Mouse (Mus musculus) liver, adult 2 months (tissue): ENCODE results near the gene Rnf126. TPM values are rescaled to one million over a fixed set of nuclear protein-coding genes. Genes with fewer than 3 reads are reported as not detected.
A peak's percentile ranks its signal among the peaks of the same experiment; 100 is the strongest.

Experiments used
- DNase-seq: peaks from one replicate; pipeline ENCODE4 v3.0.0-alpha.2; 2011; ENCODE audit warnings: low read depth, low spot score; ENCODE audit errors: extremely low read depth
- H3K27ac ChIP-seq: fragments of 200-500 bp; replicated peaks from 2 replicates; pipeline ENCODE4 v1.5.1; 2012; ENCODE audit warnings: low read depth, mild to moderate bottlenecking, control low read depth, inconsistent platforms, low read length; ENCODE audit not compliant: insufficient read depth
- H3K27me3 ChIP-seq: fragments of 200-500 bp; 2 replicates; pipeline ENCODE4 v1.6.1; 2012; ENCODE audit warnings: mild to moderate bottlenecking, moderate library complexity, low read length, inconsistent platforms; ENCODE audit not compliant: control insufficient read depth, insufficient read depth
- H3K36me3 ChIP-seq: fragments of 200-500 bp; 2 replicates; pipeline ENCODE4 v1.6.1; 2012; ENCODE audit warnings: low read length, inconsistent platforms; ENCODE audit not compliant: control insufficient read depth, insufficient read depth
- H3K4me1 ChIP-seq: fragments of 200-500 bp; 2 replicates; pipeline ENCODE4 v1.6.1; 2011; ENCODE audit warnings: low read length; ENCODE audit not compliant: control insufficient read depth, insufficient read depth
- H3K4me3 ChIP-seq: fragments of 200-500 bp; 2 replicates; pipeline ENCODE4 v1.5.1; 2011; ENCODE audit warnings: low read depth, mild to moderate bottlenecking, control low read depth, low read length, moderate library complexity; ENCODE audit not compliant: insufficient read depth
- H3K79me2 ChIP-seq: fragments of 200-500 bp; 2 replicates; pipeline ENCODE4 v1.6.1; 2012; ENCODE audit warnings: inconsistent platforms, mild to moderate bottlenecking, low read length, moderate library complexity; ENCODE audit not compliant: control insufficient read depth, insufficient read depth
- H3K9ac ChIP-seq: fragments of 200-500 bp; 2 replicates; pipeline ENCODE4 v1.6.1; 2012; ENCODE audit warnings: low read depth, mild to moderate bottlenecking, control low read depth, inconsistent platforms, low read length
- CTCF ChIP-seq: fragments of 200-500 bp; IDR thresholded peaks from 2 replicates; pipeline ENCODE4 v1.5.1; 2011; ENCODE audit warnings: low read depth, low read length, control low read depth
- POLR2A ChIP-seq: fragments of 200-500 bp; IDR thresholded peaks from 2 replicates; pipeline ENCODE4 v1.6.1; 2011; ENCODE audit warnings: low read length, control low read depth; ENCODE audit not compliant: insufficient read depth; ENCODE audit errors: extremely low read depth
- WGBS: fragments of 180-500 bp; shearing (Covaris S2); methylation state at CpG from one replicate; pipeline ENCODE4 v1.1.7; 2018; 5-methylcytosine and 5-hydroxymethylcytosine counted together
- polyA plus RNA-seq: library from polyadenylated mRNA; depleted of rRNA; stranded (reverse); fragments of >200 nt; gene quantifications from 2 replicates; pipeline ENCODE4 v1.2.3, GENCODE M21; 2012
- total RNA-seq: library from RNA; depleted of rRNA; stranded (reverse); fragments of >200 nt; gene quantifications from 2 replicates; pipeline ENCODE4 v1.2.3, GENCODE M21; 2014

Rnf126 gene
- total and polyA plus RNA-seq, 2 experiments = 7.6 to 70.6 TPM

DNA sequence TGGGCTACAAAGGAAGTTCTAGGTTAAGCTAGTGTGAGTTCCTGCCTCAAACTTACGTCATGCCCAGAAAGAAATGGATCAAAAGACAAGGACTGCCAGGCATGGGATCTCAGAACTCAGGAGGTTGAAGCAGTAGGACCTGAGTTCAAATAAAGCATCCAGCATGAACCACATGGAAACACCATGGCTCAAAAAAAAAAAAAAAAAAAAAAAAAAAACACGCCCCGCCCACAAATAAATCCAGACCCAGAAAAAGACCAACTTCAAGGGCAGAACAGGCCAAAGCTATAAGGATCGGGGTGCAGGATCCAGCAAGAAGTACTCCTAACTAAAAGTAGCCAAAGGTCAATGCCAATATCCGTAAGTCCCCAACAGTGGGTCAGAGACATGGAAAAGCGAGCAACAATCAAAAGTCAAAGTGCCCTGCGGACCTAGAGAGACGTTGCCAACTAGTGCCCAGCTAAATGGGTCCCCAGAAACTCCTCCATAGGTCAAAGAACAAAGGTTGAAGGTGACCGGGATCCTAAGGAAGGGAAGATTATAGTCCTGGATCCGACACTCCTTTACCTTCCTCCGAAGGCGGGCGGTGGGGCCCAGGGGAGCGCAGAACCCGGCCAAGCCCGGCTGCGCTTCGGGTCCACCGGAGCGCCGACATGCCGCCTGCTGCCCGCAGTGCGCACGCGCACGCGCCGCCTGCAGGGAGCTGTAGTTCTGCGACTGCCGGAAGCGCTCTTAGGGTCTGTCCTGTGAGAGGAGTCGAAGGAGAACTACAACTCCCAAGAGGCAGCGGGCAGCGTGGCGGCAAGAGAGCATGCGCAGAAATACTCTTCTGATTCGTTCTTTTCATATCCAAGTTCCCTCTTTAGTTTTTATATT lies 20.6 kb downstream of the Rnf126 start, which contains the start of gene Polrmt:
Gene Polrmt (minus strand): TSS at position 684 of the 876 bp plus-strand sequence.
- 1% methylated on average over 38 of the region's 38 CpGs for WGBS
- Histone ChIP-seq H3K27me3 (no peaks in the 10 kb centered on the region), H3K9ac (peak within 1 kb of the TSS; percentile 82), H3K27ac (peak within 1 kb of the TSS; percentile 77), H3K4me1 (peaks cover 5% of the 10 kb centered on the region), H3K79me2 (no peaks in the 10 kb centered on the region), H3K36me3 (peaks cover 7% of the 10 kb centered on the region; the same call in 1 of the 2 replicates), H3K4me3 (peak within 1 kb of the TSS; percentile 75)
- peak; percentile 94 for DNase-seq
- peak; percentile 41 for TF ChIP-seq CTCF
- peak; percentile 65; the same call in 1 of the 2 replicates for TF ChIP-seq POLR2A

DNA sequence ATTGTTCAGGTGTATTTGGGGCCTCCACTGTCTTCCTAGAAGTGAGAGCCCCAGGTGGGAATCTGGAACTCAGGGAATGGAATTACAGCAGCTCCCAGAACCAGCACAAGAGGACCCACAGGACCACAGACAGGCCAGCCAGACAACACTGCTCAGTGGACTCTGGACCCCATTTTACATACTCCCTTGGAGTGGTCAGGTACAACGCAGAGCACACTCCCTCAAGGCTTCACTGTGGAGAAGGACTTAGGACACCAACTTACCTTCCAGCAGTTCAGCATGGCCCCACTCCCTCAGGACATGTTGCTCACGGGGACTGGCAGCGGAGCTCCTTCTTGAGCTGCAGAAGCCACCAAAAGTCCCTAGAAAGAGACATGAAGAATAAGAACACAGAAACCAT lies 21.3 kb downstream of the Rnf126 start:
- no peak overlapping the region for H3K27ac ChIP-seq
- WGBS = 87% methylated on average over 3 of the region's 3 CpGs
- no peaks in the 10 kb centered on the region for H3K27me3 ChIP-seq
- H3K4me1 ChIP-seq = peaks cover 5% of the 10 kb centered on the region
- H3K36me3 ChIP-seq = peaks cover 7% of the 10 kb centered on the region; the same call in 1 of the 2 replicates
- H3K9ac ChIP-seq = no peak overlapping the region
- no peak for DNase-seq
- H3K4me3 ChIP-seq = no peak overlapping the region
- TF ChIP-seq CTCF (no peak), POLR2A (no peak)
- H3K79me2 ChIP-seq = no peaks in the 10 kb centered on the region

DNA sequence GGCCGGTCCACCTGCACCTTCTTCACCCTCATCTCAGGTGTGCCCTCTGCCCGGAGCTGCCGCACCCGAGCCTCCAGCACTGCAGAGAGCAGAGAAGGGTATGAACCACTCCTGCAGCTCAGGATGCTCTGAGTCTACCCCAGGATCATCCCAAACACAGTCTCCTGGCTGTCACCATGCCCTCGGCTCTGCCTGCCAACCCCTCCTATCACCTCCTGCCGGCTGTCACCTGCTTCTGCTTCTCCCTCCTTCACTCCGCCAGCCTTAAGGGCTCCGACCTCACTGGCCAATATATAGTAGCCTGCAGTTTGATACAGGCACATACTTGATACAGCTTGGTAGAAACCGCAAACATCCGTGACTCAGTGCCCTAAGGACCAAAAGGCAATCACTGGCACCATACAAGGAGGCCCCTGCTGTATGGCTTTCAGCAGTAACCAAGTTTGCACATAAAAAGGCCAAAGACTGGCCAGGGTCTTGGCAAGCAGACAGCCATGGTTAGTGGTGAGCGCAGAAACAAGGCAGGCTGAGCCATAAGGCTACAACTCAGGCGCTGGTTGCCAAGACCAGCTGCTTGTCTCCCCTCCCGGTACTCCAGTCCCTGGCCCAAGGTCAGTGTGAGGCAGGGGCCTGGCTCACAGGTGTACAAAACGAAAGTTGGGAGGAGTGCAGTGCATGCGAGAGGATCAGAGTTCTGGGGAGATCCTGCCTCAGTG lies 22.9 kb downstream of the Rnf126 start:
- Histone ChIP-seq H3K4me3 (no peak overlapping the region), H3K36me3 (peaks cover 10% of the 10 kb centered on the region), H3K27ac (no peak overlapping the region), H3K9ac (no peak overlapping the region), H3K27me3 (no peaks in the 10 kb centered on the region), H3K79me2 (no peaks in the 10 kb centered on the region), H3K4me1 (peaks cover 5% of the 10 kb centered on the region)
- 95% methylated on average over 15 of the region's 15 CpGs for WGBS
- DNase-seq = no peak
- TF ChIP-seq CTCF = no peak
- TF ChIP-seq POLR2A = no peak

DNA sequence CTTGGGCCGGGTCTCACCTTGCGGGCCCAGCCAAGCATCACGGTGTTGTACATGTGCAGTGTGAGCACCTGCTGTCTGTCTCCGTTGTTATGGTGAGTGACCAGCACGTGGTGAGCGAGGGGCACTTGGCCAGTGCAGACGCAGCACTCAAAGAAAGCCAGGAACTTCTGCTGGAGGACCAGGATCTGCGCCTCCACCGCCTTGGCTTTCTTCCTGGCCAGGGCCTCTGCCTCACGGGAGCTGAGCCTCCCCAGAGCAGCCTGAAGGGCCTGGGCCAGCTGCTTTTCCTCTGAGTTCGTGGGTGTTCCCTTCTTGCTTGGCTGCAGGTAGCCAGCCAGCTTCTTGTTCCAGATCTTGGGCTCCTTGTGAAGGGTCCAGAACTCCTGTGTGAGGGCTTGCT lies 23.6 kb downstream of the Rnf126 start:
- no peak for DNase-seq
- H3K9ac ChIP-seq = no peak overlapping the region
- TF ChIP-seq POLR2A (no peak), CTCF (no peak)
- no peak overlapping the region for H3K4me3 ChIP-seq
- no peaks in the 10 kb centered on the region for H3K27me3 ChIP-seq
- peaks cover 5% of the 10 kb centered on the region for H3K4me1 ChIP-seq
- peaks cover 10% of the 10 kb centered on the region for H3K36me3 ChIP-seq
- WGBS = 92% methylated on average over 11 of the region's 11 CpGs
- no peak overlapping the region for H3K27ac ChIP-seq
- H3K79me2 ChIP-seq = no peaks in the 10 kb centered on the region

DNA sequence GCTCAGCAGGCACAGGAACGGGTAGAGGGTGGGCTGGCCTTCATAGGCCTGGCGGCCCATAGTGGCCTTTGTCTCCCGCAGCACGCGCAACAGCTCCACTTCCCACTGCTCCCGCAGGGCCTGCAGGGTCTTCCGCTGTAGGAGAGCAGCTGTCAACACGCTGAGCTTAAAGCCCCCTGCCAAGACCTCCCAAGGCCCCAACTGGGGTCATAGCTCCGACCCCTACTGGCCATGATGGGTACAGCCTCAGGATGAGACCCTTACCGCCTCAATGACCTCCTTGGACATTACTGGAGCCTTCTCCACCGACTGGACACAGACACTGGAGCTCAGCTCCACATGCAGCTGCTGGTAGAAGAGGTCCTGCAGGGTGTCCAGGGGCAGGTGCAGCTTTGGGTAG lies 25.9 kb downstream of the Rnf126 start:
- Histone ChIP-seq H3K4me3 (no peak overlapping the region), H3K27me3 (no peaks in the 10 kb centered on the region), H3K9ac (no peak overlapping the region), H3K4me1 (peaks cover 2% of the 10 kb centered on the region), H3K79me2 (no peaks in the 10 kb centered on the region), H3K27ac (no peak overlapping the region), H3K36me3 (peaks cover 26% of the 10 kb centered on the region)
- WGBS = 88% methylated on average over 11 of the region's 11 CpGs
- TF ChIP-seq CTCF (peak; percentile 25; the same call in 1 of the 2 replicates), POLR2A (no peak)
- no peak for DNase-seq
